Mouse (Mus musculus) lung, embryonic 16.5 days (tissue): ENCODE results near the gene Sec14l3. TPM values are rescaled to one million over a fixed set of nuclear protein-coding genes. Genes with fewer than 3 reads are reported as not detected.
"Not testable (repeated sequence)": the region's sequence is repeated elsewhere in the genome, so short reads cannot be mapped to it uniquely, and the experiment has no call there.

Experiments used
- ATAC-seq: fragments of 200-750 bp; cut with Nextera tagmentation; 2 replicates; pipeline ENCODE4 v1.8.0; 2017; ENCODE audit warnings: low read depth, mild to moderate bottlenecking, moderate library complexity
- H3K27ac ChIP-seq: fragments of 300-500 bp; sonication (generic); 2 replicates; pipeline ENCODE4 v1.5.1; 2014; ENCODE audit warnings: mild to moderate bottlenecking, control low read depth, low read length
- H3K27me3 ChIP-seq: fragments of 300-500 bp; sonication (generic); 2 replicates; pipeline ENCODE4 v1.6.1; 2014; ENCODE audit warnings: low read depth, low read length, mixed read lengths; ENCODE audit not compliant: control insufficient read depth, insufficient read depth
- H3K36me3 ChIP-seq: fragments of 300-500 bp; sonication (generic); 2 replicates; pipeline ENCODE4 v1.6.1; 2014; ENCODE audit warnings: low read length; ENCODE audit not compliant: control insufficient read depth, insufficient read depth
- H3K4me1 ChIP-seq: fragments of 300-500 bp; sonication (generic); replicated peaks from 2 replicates; pipeline ENCODE4 v1.6.1; 2014; ENCODE audit warnings: low read length, mixed read lengths; ENCODE audit not compliant: control insufficient read depth, insufficient read depth
- H3K4me2 ChIP-seq: fragments of 300-500 bp; sonication (generic); 2 replicates; pipeline ENCODE4 v1.6.1; 2014; ENCODE audit warnings: low read depth, low read length, control low read depth
- H3K4me3 ChIP-seq: fragments of 300-500 bp; sonication (generic); 2 replicates; pipeline ENCODE4 v1.5.1; 2014; ENCODE audit warnings: mild to moderate bottlenecking, low read length, control low read depth
- H3K9ac ChIP-seq: fragments of 300-500 bp; sonication (generic); 2 replicates; pipeline ENCODE4 v1.6.1; 2014; ENCODE audit warnings: low read length, control low read depth
- H3K9me3 ChIP-seq: fragments of 300-500 bp; sonication (generic); 2 replicates; pipeline ENCODE4 v1.6.1; 2016; ENCODE audit warnings: low read length; ENCODE audit not compliant: control insufficient read depth
- WGBS: fragments of 180-500 bp; shearing (Covaris S2); extraction: QIAGEN DNeasy Blood & Tissue Kit; methylation state at CpG from one replicate; pipeline ENCODE4 v1.1.7; 2014; 5-methylcytosine and 5-hydroxymethylcytosine counted together
- polyA plus RNA-seq: library from polyadenylated mRNA; unstranded; fragments of >200 nt; fragmentation: Nextera tagmentation; extraction: Ambion mirVana; gene quantifications from 2 replicates; pipeline ENCODE4 v1.2.1, GENCODE M21; 2015

The Sec14l3 gene
- polyA plus RNA-seq: 41.5 and 63.9 TPM in 2 replicates

DNA sequence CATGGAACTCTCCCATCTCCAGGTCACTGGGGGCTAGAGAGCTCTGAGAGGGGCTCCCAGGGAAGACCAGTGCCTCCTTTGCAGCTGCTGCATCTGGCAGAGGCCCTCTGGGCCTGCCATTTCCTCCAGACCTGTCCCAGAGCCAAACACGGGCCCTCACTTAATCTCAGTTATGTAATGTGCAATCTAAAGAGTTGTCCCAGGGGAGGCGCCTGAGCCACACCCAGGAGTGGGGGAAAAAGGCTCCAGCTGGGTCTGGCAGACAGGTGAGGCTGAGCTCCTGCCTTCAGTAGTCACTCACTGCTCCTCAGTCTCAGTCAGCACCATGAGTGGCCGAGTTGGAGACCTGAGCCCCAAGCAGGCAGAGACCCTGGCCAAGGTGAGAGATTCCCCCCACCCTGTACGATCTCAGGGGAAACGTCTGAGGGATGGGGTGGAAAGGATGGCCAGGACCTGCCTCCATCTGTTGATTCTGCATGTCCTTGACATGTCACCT is at the start of gene Sec14l3:
Gene Sec14l3 (plus strand): TSS at position 215 of the 496 bp plus-strand sequence.
- H3K27ac ChIP-seq: peak within 1 kb of the TSS; percentile 34; the same call in 1 of the 2 replicates
- H3K9me3 ChIP-seq: no peaks in the 10 kb centered on the region
- H3K4me2 ChIP-seq: peak within 1 kb of the TSS; percentile 21; the same call in 1 of the 2 replicates
- WGBS: 42% methylated on average over 5 of the region's 5 CpGs
- H3K27me3 ChIP-seq: no peaks in the 10 kb centered on the region
- no peaks in the 10 kb centered on the region for H3K36me3 ChIP-seq
- H3K9ac ChIP-seq: 0 out of 2 replicates have a peak within 1 kb of the TSS, but pooled peaks have one; percentile 42
- ATAC-seq: peak; percentile 45
- peaks cover 4% of the 10 kb centered on the region for H3K4me1 ChIP-seq
- peak within 1 kb of the TSS; percentile 14; the same call in 1 of the 2 replicates for H3K4me3 ChIP-seq

DNA sequence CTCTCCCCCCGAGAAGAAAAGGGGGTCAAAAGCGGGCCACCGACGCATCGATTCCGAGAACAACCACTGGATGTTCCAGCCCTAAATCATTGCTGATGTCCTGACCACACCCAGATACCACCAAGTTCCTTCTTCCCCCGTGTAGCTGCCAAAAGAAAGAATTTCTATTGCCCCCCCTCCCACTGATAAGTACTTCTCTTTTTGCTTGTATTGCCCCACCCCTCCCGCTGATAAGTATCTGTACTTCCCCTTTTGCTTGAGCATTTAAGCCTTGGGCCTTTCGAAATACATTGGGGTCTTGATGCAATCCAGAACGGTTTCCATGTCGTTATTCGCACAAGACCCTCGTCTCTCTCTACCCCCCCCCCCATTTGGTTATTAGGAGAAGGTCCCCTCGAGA is 48.8 kb upstream of the Sec14l3 start:
- 78% methylated on average over 14 of the region's 14 CpGs for WGBS
- ATAC-seq, H3K4me3 ChIP-seq: not testable (repeated sequence)

DNA sequence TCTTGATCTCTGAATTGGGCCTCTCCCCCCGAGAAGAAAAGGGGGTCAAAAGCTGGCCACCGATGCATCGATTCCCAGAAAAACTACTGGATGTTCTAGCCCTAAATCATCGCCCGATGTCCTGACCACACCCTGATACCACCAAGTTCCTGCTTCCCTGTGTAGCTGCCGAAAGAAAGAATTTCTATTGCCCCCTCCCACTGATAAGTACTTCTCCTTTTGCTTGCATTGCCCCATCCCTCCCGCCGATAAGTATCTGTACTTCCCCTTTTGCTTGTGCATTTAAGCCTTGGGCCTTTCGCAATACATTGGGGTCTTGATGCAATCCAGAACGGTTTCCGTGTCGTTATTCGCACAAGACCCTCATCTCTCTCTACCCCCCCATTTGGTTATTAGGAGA is 42.5 kb upstream of the Sec14l3 start:
- not testable (repeated sequence) for H3K4me2 ChIP-seq, H3K27me3 ChIP-seq, H3K27ac ChIP-seq, H3K4me1 ChIP-seq, H3K9me3 ChIP-seq, H3K4me3 ChIP-seq, ATAC-seq, H3K9ac ChIP-seq, H3K36me3 ChIP-seq
- 89% methylated on average over 13 of the region's 13 CpGs for WGBS

More for the DNA sequence above, 48.8 kb upstream of the Sec14l3 start:
- H3K27ac ChIP-seq, H3K4me2 ChIP-seq, H3K9me3 ChIP-seq, H3K36me3 ChIP-seq, H3K4me1 ChIP-seq, H3K27me3 ChIP-seq, H3K9ac ChIP-seq: not testable (repeated sequence)

DNA sequence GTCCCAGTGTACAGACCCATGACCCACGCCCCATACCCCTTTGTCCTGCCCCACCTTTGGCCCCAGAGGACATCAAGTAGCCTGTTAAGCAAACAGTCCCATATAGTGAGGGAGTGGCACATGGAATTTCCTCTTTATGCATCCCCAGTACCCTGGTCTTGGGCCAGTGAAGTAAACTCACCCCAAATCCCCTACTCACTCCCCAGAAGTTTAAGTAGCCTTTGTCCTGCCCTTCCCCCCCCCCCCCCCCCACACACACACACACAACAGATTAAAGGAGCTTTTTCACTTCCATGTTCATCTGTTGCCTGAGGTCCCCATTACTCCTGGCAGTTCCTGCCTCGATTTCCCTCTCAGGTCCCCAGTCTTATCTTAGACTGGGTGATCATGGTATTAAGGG is 41.3 kb upstream of the Sec14l3 start:
- no peak overlapping the region for H3K4me3 ChIP-seq
- no peak overlapping the region for H3K9ac ChIP-seq
- H3K4me1 ChIP-seq: no peaks in the 10 kb centered on the region
- no peak for ATAC-seq
- no peaks in the 10 kb centered on the region for H3K36me3 ChIP-seq
- no peaks in the 10 kb centered on the region for H3K9me3 ChIP-seq
- 64% methylated on average over 2 of the region's 2 CpGs for WGBS
- H3K27ac ChIP-seq: no peak overlapping the region
- H3K4me2 ChIP-seq: no peak overlapping the region
- no peaks in the 10 kb centered on the region for H3K27me3 ChIP-seq

DNA sequence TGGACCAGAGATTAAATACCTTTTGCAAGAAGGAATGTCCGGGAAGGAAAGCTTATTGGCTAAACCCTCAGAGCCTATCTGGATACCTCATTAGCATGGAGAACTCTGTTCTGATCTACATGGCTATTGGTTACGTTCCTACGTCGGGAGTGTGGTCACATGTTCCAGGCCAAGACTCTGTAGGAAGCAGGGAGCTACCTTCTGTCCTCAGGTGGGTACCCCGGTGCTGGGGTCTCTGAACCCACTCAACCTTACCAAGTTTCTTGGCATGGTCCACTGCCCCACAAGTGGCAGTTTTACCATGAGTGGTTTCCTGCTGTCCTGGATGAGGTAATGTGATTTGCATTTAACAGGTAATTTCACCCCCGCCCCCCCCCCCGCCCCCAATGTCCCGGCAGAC is 37.6 kb upstream of the Sec14l3 start:
- H3K36me3 ChIP-seq: no peaks in the 10 kb centered on the region
- H3K9me3 ChIP-seq: no peaks in the 10 kb centered on the region
- H3K9ac ChIP-seq: no peak overlapping the region
- WGBS: 69% methylated on average over 8 of the region's 8 CpGs
- H3K4me3 ChIP-seq: no peak overlapping the region
- no peak overlapping the region for H3K27ac ChIP-seq
- ATAC-seq: no peak
- no peaks in the 10 kb centered on the region for H3K4me1 ChIP-seq
- H3K4me2 ChIP-seq: no peak overlapping the region
- H3K27me3 ChIP-seq: no peaks in the 10 kb centered on the region

DNA sequence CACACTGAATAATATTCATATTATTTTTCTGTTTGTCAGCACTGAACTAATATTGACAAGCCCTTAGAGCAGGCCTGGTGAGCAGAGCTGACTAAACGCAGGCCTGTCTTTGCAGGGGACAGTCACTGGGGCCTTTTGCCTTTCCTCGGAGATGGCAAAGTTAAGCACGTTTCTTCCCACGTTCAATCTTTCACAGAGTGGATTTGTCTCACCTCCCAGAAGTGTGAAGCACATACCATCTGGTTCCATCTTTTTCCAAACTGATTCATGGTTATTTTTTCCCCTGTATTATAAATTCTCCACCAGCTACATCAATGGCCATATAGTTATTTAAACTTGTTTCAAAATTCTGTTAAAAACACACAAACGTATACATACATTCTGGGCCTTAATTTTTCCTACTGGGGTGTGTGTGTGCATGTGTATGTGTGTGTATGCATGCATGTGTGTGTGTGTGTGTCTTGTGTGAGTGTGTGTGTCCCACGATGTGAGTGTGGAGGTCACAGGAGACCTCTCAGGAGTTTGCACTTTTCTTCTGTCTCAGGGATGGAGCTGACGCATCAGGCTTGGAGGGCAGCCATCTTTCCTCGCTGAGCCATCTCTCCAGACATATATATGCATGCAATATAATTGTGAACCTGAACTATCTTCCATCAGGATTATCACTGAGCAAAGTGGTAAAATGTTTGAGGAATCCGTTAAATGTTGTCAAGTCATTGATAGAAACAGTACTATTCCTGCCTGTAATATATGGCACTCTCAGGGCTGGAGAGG is 36.9 kb upstream of the Sec14l3 start:
- no peaks in the 10 kb centered on the region for H3K9me3 ChIP-seq
- no peak overlapping the region for H3K4me2 ChIP-seq
- H3K9ac ChIP-seq: no peak overlapping the region
- no peak for ATAC-seq
- no peak overlapping the region for H3K4me3 ChIP-seq
- 62% methylated on average over 9 of the region's 9 CpGs for WGBS
- no peaks in the 10 kb centered on the region for H3K27me3 ChIP-seq
- no peaks in the 10 kb centered on the region for H3K4me1 ChIP-seq
- H3K27ac ChIP-seq: no peak overlapping the region
- no peaks in the 10 kb centered on the region for H3K36me3 ChIP-seq

DNA sequence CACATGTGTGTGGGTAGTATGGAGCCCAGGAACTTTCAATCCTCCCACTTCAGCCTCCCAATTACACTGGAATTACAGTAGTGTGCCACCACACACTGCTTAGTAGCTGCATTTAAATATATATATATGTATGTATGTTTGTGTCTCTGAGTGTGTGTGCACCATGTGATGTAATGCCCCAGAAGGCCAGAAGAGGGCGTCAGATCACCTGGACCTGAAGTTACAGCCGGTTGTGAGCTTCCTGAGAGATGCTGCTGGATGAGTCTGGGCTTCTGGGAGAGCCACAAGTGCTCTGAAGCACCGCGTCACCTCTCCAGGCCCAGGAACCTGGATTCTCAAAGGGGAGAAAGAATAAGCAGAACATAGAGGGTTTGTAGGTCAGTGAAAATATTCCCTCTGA is 35.3 kb upstream of the Sec14l3 start:
- Histone ChIP-seq H3K9me3 (no peaks in the 10 kb centered on the region), H3K36me3 (no peaks in the 10 kb centered on the region), H3K4me1 (no peaks in the 10 kb centered on the region), H3K4me2 (no peak overlapping the region), H3K27me3 (no peaks in the 10 kb centered on the region), H3K4me3 (no peak overlapping the region), H3K27ac (no peak overlapping the region), H3K9ac (no peak overlapping the region)
- no peak for ATAC-seq
- WGBS: 73% methylated on average over 4 of the region's 4 CpGs

DNA sequence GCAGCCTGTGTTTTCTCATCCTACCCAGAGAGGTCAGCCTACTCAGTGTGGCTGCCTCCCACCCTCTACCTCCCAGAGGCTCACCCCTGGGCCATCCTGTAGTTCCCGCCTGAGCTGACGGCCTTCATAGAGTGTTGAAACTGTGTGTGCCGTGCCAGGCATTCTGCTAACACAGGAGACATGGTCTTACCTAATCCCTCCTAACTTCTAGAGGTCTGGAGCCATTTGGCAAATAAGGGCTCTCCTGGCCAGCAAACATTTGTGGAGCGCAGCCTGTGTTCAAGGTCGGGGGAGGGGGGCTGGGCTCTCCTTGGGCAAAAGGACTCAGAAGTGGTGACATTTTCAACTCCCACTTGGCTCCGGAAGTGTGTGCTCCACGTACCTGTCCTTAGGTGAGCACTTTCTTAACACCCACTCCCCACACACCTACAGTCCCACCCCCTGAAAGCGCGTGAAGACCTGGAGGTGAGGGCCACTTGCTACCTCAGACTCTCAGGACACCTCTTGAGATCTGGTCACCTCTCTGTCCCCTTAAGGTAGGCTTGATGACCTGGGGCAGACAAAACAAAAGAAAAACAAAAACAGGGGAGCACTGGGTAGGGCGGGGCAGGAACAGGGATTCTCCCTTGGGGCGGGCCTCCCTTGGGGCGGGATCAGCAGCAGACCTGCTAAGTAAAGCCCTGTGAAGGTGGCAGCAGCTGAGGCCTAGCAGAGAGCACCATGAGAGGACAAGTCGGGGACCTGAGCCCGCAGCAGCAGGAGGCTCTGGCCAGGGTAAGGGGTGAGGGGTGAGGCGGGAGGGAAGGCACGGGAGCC is 33.3 kb upstream of the Sec14l3 start, which contains the start of gene Sec14l4:
Gene Sec14l4 (plus strand): TSS at position 337 of the 816 bp plus-strand sequence.
- Histone ChIP-seq H3K36me3 (no peaks in the 10 kb centered on the region), H3K4me3 (peak within 1 kb of the TSS; percentile 29), H3K9ac (peak within 1 kb of the TSS; percentile 36), H3K9me3 (no peaks in the 10 kb centered on the region), H3K4me1 (no peaks in the 10 kb centered on the region; the same call in 1 of the 2 replicates), H3K4me2 (peak within 1 kb of the TSS; percentile 48), H3K27me3 (no peaks in the 10 kb centered on the region), H3K27ac (peak within 1 kb of the TSS; percentile 93)
- WGBS: 20% methylated on average over 16 of the region's 16 CpGs
- ATAC-seq: peak; percentile 88

DNA sequence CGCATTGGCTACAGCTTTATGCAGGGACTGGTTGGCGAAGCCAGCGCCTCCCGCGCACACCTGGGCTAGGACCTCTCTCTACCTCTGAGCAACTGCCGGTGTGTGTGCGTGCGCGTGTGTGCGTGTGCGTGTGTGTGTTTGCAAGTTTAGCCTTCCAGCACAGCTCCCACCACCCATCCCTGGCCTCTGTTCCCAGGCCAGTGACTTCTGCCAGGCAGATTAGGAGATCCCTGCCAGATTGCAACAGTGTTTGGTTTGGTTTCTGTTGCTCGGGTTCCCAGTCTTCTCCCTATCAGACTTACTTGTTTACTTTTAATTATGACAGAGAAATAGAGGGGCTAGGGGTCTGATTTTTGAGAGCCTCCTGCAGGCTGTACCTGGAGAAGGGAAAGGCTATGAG is 32.7 kb upstream of the Sec14l3 start:
- H3K36me3 ChIP-seq: no peaks in the 10 kb centered on the region
- peak overlapping the region; percentile 48 for H3K4me2 ChIP-seq

More for the DNA sequence above, 32.7 kb upstream of the Sec14l3 start:
- no peaks in the 10 kb centered on the region; the same call in 1 of the 2 replicates for H3K4me1 ChIP-seq
- WGBS: 23% methylated on average over 12 of the region's 12 CpGs
- peak overlapping the region; percentile 36 for H3K9ac ChIP-seq
- no peak; the same call in 1 of the 2 replicates for ATAC-seq
- H3K9me3 ChIP-seq: no peaks in the 10 kb centered on the region
- no peaks in the 10 kb centered on the region for H3K27me3 ChIP-seq
- H3K27ac ChIP-seq: peak overlapping the region; percentile 93
- H3K4me3 ChIP-seq: peak overlapping the region; percentile 29
